Mouse (Mus musculus): ENCODE measurements around the gene Smarcc1. TPM values are rescaled to one million over a fixed set of nuclear protein-coding genes. Genes with fewer than 3 reads are reported as not detected.
A peak's percentile ranks its signal among the peaks of the same experiment; 100 is the strongest.

The Smarcc1 gene
- polyA plus RNA-seq, 1 experiment from 2014 or later: 69.3 TPM

- Histone ChIP-seq H3K9me3 (ENCODE audit: control insufficient read depth, low read length) (no peaks in the 10 kb centered on the region), H3K4me3 (ENCODE audit: low read length) (no peak overlapping the region), H3K4me2 (ENCODE audit: low read length) (no peak overlapping the region), H3K4me1 (ENCODE audit: control insufficient read depth, insufficient read depth, low read depth, low read length) (no peaks in the 10 kb centered on the region), H3K27ac (ENCODE audit: low read depth, low read length) (no peak overlapping the region), H3K9ac (ENCODE audit: low read depth, low read length) (no peak overlapping the region), H3K27me3 (replicated peaks; ENCODE audit: control insufficient read depth, insufficient read depth, low read length) (no peaks in the 10 kb centered on the region), H3K36me3 (ENCODE audit: control insufficient read depth, insufficient read depth, low read length) (no peaks in the 10 kb centered on the region)
- 65% methylated on average over 8 of the region's 8 CpGs for WGBS
- no peak for ATAC-seq
Observed at GRCm38 (mm10) chr9:110277431-110277881, 159.9 kb downstream of the Smarcc1 start.

DNA sequence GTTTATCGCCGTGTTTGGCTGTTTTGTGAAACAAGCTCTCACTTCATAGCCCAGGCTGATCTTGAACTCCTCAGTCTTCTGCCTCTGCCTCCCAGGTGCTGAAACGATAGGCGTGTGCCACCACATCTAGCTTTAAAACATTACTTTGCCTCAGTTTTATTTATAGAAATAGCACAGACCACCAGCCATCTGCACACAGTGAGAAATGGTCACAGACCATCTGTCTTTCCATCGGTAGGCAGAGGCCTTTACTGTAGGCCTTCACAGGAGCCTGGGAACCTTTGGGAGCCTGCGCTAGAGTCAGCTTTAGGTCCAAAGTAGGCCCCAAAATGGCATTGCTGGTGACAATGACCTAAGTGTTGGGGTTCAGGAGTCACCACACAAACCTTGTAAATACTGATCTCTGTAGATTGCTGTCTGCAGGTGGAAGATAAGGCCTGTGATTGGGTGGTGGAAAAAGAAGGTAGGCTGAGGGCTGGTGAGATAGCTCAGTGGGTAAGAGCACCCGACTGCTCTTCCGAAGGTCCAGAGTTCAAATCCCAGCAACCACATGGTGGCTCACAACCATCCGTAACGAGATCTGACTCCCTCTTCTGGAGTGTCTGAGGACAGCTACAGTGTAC is 166.7 kb downstream of the Smarcc1 start:
- Histone ChIP-seq H3K36me3 (ENCODE audit: control insufficient read depth, insufficient read depth, low read length) (no peaks in the 10 kb centered on the region), H3K27me3 (replicated peaks; ENCODE audit: control insufficient read depth, insufficient read depth, low read length) (no peaks in the 10 kb centered on the region), H3K27ac (ENCODE audit: low read depth, low read length) (no peak overlapping the region), H3K9me3 (ENCODE audit: control insufficient read depth, low read length) (no peaks in the 10 kb centered on the region), H3K4me1 (ENCODE audit: control insufficient read depth, insufficient read depth, low read depth, low read length) (no peaks in the 10 kb centered on the region; the same call in 1 of the 2 replicates), H3K4me3 (ENCODE audit: low read length) (no peak overlapping the region), H3K9ac (ENCODE audit: low read depth, low read length) (no peak overlapping the region), H3K4me2 (ENCODE audit: low read length) (no peak overlapping the region)
- 87% methylated on average over 8 of the region's 10 CpGs for WGBS
- no peak for ATAC-seq

DNA sequence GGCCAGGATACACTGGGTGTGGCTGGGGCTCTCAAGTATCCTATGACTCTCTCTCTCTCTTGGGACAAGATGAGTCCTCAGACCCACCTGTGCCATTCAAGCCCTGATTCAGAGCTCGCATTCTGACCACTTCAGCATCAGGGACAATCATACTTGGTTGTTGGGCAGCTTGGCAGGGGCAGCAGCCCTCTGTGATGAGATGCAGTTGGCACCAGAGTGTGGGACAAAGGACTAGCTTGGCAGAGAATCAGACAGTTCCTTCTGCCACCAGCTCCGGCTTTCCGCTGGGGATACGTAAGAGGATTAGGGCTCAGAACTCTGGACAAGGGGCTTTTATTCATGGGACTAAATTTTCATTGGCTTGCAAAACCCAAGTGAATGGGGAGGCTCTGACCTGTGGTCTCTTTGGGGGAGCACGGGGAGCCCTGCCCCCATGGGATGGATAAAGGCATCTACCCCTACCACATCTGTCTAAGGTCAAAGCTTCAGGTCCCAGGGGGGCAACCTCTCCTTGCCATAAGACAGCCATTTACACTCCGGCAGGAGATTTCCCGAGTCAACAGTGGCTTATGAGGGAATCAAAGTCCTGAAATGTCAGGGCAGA is 169.9 kb downstream of the Smarcc1 start:
- peak; percentile 93 for ATAC-seq

More for the DNA sequence above, 169.9 kb downstream of the Smarcc1 start:
- Histone ChIP-seq H3K4me1 (ENCODE audit: control insufficient read depth, insufficient read depth, low read depth, low read length) (no peaks in the 10 kb centered on the region; the same call in 1 of the 2 replicates), H3K36me3 (ENCODE audit: control insufficient read depth, insufficient read depth, low read length) (no peaks in the 10 kb centered on the region), H3K9me3 (ENCODE audit: control insufficient read depth, low read length) (no peaks in the 10 kb centered on the region), H3K27me3 (replicated peaks; ENCODE audit: control insufficient read depth, insufficient read depth, low read length) (no peaks in the 10 kb centered on the region), H3K9ac (ENCODE audit: low read depth, low read length) (no peak overlapping the region), H3K4me3 (ENCODE audit: low read length) (no peak overlapping the region), H3K27ac (ENCODE audit: low read depth, low read length) (peak overlapping the region; percentile 65), H3K4me2 (ENCODE audit: low read length) (no peak overlapping the region)
- 43% methylated on average over 7 of the region's 7 CpGs for WGBS

Small RNAs within 50 kb of the gene (microRNA-seq; reads per million reads assigned to microRNA genes)
- gene Mir6236: 54.6 reads per million, percentile 42 among the genes with 10 or more reads in this experiment

Other genes starting within 250 kb of the Smarcc1 start
- 9.1 and 11.0 TPM in 2 replicates for gene Cdc25a, start 242.1 kb upstream of the Smarcc1 start, polyA plus RNA-seq (2015; fragmentation: Nextera tagmentation; extraction: Ambion mirVana)
- gene Map4, start 186.2 kb upstream of the Smarcc1 start, polyA plus RNA-seq (2015; fragmentation: Nextera tagmentation; extraction: Ambion mirVana): 206 and 219 TPM in 2 replicates
- gene Dhx30, start 122 bp downstream of the Smarcc1 start, polyA plus RNA-seq (2015; fragmentation: Nextera tagmentation; extraction: Ambion mirVana): 154 and 170 TPM in 2 replicates
- 207 and 212 TPM in 2 replicates for gene Cspg5, start 126.1 kb downstream of the Smarcc1 start, polyA plus RNA-seq (2015; fragmentation: Nextera tagmentation; extraction: Ambion mirVana)
- gene Elp6, start 187.5 kb downstream of the Smarcc1 start, polyA plus RNA-seq (2015; fragmentation: Nextera tagmentation; extraction: Ambion mirVana): 39.0 and 40.2 TPM in 2 replicates
- 57.8 and 59.0 TPM in 2 replicates for gene Scap, start 215.6 kb downstream of the Smarcc1 start, polyA plus RNA-seq (2015; fragmentation: Nextera tagmentation; extraction: Ambion mirVana)

Measured in hindbrain, embryonic 16.5 days (tissue).